Mouse (Mus musculus): ENCODE measurements at regions not wholly inside any gene's neighbourhood (a gene's known extent, or its start where the extent isn't known, plus 50 kb on each side); places are given as distances from the start of the nearest gene placed in this dataset.

DNA sequence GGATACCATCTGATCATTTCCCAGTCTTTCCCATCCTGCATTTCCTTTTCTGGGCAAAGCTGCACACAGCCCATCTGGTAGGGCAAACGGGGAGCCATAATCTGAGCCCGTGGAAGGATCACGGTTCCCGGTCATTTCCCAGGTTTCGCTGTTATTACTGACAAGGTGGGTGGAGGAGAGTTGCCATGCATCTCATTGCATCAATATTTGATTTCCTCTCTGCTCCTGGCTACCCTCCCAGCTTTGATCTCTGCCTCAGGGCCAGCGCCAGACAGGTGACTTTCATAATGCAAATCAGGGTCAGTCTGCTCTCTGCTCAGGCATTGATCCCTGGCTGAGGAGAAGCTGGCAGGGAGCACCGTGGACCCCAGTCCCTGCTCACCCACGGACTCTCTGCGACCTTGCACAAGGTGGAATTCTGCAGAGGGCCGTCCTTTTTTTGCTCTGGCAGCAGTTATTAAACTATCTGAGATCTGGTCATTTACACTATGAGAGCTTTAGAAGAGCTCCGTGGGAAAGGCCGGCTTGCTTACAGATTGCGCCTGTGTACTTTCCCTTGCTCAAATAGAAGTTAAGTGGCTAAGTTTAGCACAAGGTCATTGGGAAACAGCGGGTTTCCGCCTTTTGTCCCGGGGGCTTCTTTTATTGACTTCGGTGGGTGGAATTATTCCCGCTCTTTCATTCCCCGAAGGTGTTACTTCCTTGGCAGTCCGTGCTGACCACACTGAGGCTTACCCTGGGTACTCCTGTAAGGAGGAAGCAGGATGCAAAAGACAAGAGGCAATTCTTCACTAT, 114.1 kb upstream of the Slit3 start:
- H3K4me2 ChIP-seq (ENCODE audit: low read length): peak overlapping the region; percentile 27
- no peak for TF ChIP-seq CTCF (IDR thresholded peaks at IDR 0.05; ENCODE audit: low read depth)
- WGBS: 14% methylated on average over 20 of the region's 20 CpGs
- H3K4me1 ChIP-seq (replicated peaks; ENCODE audit: insufficient read depth, low read length): 0 out of 2 replicates have a peak, but pooled peaks cover 13% of the 10 kb centered on the region
- no peaks in the 10 kb centered on the region for H3K27me3 ChIP-seq (ENCODE audit: insufficient read depth, low read length)
- no peak overlapping the region for H3K9ac ChIP-seq (ENCODE audit: low read depth, low read length)
- no peaks in the 10 kb centered on the region for H3K36me3 ChIP-seq (ENCODE audit: insufficient read depth, low read length)
- H3K4me3 ChIP-seq (replicated peaks; ENCODE audit: low read depth, low read length): no peak overlapping the region
- DNase-seq (ENCODE audit: low spot score) (peak; percentile 54), ATAC-seq (replicated peaks; ENCODE audit: low FRiP score, low read depth) (no peak)
- no peak overlapping the region for H3K27ac ChIP-seq
- no peaks in the 10 kb centered on the region for H3K9me3 ChIP-seq (replicated peaks; ENCODE audit: low read length)

DNA sequence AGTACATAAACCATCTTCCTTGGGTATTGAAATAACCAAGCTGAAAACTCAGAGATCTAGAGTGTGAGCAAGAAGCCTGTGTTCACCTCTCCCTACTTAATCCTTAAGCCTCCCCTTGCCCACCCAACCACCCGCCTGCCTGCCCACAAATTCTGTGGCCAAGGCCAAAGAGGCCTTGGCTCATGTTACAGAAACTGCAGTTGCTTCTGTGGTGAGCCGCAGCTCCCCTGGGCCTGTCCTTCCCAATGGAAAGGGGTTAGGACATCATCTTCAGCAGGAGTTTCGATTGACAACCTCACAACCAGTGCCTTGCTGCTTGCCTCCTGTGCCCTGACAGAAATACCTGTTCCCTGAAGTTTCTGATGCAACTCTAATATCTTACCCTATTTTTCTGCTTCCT, 115.9 kb upstream of the Slit3 start:
- Histone ChIP-seq H3K36me3 (ENCODE audit: insufficient read depth, low read length) (no peaks in the 10 kb centered on the region), H3K27me3 (ENCODE audit: insufficient read depth, low read length) (no peaks in the 10 kb centered on the region), H3K4me3 (replicated peaks; ENCODE audit: low read depth, low read length) (no peak overlapping the region), H3K27ac (no peak overlapping the region), H3K9me3 (replicated peaks; ENCODE audit: low read length) (no peaks in the 10 kb centered on the region), H3K9ac (ENCODE audit: low read depth, low read length) (no peak overlapping the region), H3K4me2 (ENCODE audit: low read length) (no peak overlapping the region), H3K4me1 (replicated peaks; ENCODE audit: insufficient read depth, low read length) (0 out of 2 replicates have a peak, but pooled peaks cover 13% of the 10 kb centered on the region)
- 65% methylated on average over 3 of the region's 3 CpGs for WGBS
- ATAC-seq (replicated peaks; ENCODE audit: low FRiP score, low read depth) (no peak), DNase-seq (ENCODE audit: low spot score) (no peak)
- no peak for TF ChIP-seq CTCF (IDR thresholded peaks at IDR 0.05; ENCODE audit: low read depth)

DNA sequence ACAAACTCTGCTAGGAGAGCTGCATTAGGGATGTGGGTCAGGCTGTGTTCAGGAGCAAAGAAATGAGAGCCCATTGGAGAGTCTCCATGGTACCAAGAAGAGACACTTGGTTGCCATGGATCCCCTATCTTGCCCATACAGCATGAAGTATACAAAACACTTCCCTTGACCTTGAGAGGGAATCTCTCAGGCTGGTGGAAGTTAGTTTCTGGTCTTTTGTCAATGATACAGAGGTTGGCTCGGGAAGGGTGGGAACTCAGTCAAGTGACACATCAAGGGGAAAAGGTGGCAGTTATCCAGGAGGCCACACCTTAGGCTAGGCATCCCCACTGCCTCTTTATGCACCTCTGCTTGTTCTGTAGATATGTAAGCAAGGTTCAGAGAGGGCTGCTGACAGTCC, 116.6 kb upstream of the Slit3 start:
- Histone ChIP-seq H3K27ac (no peak overlapping the region), H3K4me1 (replicated peaks; ENCODE audit: insufficient read depth, low read length) (0 out of 2 replicates have a peak, but pooled peaks cover 13% of the 10 kb centered on the region), H3K9me3 (replicated peaks; ENCODE audit: low read length) (no peaks in the 10 kb centered on the region), H3K9ac (ENCODE audit: low read depth, low read length) (no peak overlapping the region), H3K4me3 (replicated peaks; ENCODE audit: low read depth, low read length) (no peak overlapping the region), H3K4me2 (ENCODE audit: low read length) (no peak overlapping the region), H3K36me3 (ENCODE audit: insufficient read depth, low read length) (no peaks in the 10 kb centered on the region), H3K27me3 (ENCODE audit: insufficient read depth, low read length) (no peaks in the 10 kb centered on the region)
- DNase-seq (ENCODE audit: low spot score): no peak
- no peak for ATAC-seq (replicated peaks; ENCODE audit: low FRiP score, low read depth)
- no peak for TF ChIP-seq CTCF (IDR thresholded peaks at IDR 0.05; ENCODE audit: low read depth)
- 50% methylated on average over 1 of the region's 1 CpGs for WGBS

DNA sequence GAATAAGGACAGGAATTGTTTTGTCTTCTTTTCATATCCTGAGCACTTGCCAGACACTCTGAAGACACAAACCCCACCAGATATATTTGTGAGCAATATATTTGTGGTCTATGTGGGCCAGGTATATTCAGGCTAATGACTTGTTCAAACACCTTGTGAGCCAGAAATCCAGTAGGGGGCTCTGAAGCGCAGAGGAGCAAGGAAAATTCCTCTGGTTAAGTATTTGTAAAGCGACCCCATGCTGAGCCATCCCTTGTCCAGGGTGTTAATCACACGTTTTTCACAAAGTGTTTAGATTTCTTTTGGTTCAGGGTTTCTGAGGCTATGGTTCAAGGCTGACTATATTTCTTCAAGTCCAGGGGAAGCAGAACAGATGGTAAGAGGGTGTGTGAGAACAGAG, 117.1 kb upstream of the Slit3 start:
- H3K4me3 ChIP-seq (replicated peaks; ENCODE audit: low read depth, low read length): no peak overlapping the region
- H3K4me1 ChIP-seq (replicated peaks; ENCODE audit: insufficient read depth, low read length): 0 out of 2 replicates have a peak, but pooled peaks cover 13% of the 10 kb centered on the region
- H3K27ac ChIP-seq: no peak overlapping the region
- peak; percentile 15 for DNase-seq (ENCODE audit: low spot score)
- 22% methylated on average over 3 of the region's 3 CpGs for WGBS
- no peaks in the 10 kb centered on the region for H3K36me3 ChIP-seq (ENCODE audit: insufficient read depth, low read length)
- peak; percentile 52; the same call in 1 of the 2 replicates for TF ChIP-seq CTCF (IDR thresholded peaks at IDR 0.05; ENCODE audit: low read depth)
- ATAC-seq (replicated peaks; ENCODE audit: low FRiP score, low read depth): no peak
- no peaks in the 10 kb centered on the region for H3K9me3 ChIP-seq (replicated peaks; ENCODE audit: low read length)
- H3K27me3 ChIP-seq (ENCODE audit: insufficient read depth, low read length): no peaks in the 10 kb centered on the region
- no peak overlapping the region for H3K4me2 ChIP-seq (ENCODE audit: low read length)
- no peak overlapping the region for H3K9ac ChIP-seq (ENCODE audit: low read depth, low read length)

GRCm38 (mm10) chr11:34997906-34998305, 123.1 kb upstream of the Slit3 start:
- H3K27me3 ChIP-seq (ENCODE audit: insufficient read depth, low read length): no peaks in the 10 kb centered on the region
- no peaks in the 10 kb centered on the region for H3K4me1 ChIP-seq (replicated peaks; ENCODE audit: insufficient read depth, low read length)
- H3K9ac ChIP-seq (ENCODE audit: low read depth, low read length): no peak overlapping the region
- no peak for ATAC-seq (replicated peaks; ENCODE audit: low FRiP score, low read depth)
- no peak overlapping the region for H3K4me2 ChIP-seq (ENCODE audit: low read length)
- no peaks in the 10 kb centered on the region for H3K9me3 ChIP-seq (replicated peaks; ENCODE audit: low read length)
- no peak overlapping the region for H3K4me3 ChIP-seq (replicated peaks; ENCODE audit: low read depth, low read length)
- no peak overlapping the region for H3K27ac ChIP-seq
- WGBS: 97% methylated on average over 2 of the region's 2 CpGs
- no peaks in the 10 kb centered on the region for H3K36me3 ChIP-seq (ENCODE audit: insufficient read depth, low read length)
- no peak for TF ChIP-seq CTCF (IDR thresholded peaks at IDR 0.05; ENCODE audit: low read depth)
- DNase-seq (ENCODE audit: low spot score): no peak

- 58% methylated on average over 4 of the region's 4 CpGs for WGBS
- H3K27ac ChIP-seq: no peak overlapping the region
- DNase-seq (ENCODE audit: low spot score) (no peak), ATAC-seq (replicated peaks; ENCODE audit: low FRiP score, low read depth) (no peak)
- TF ChIP-seq CTCF (IDR thresholded peaks at IDR 0.05; ENCODE audit: low read depth): no peak
- H3K9ac ChIP-seq (ENCODE audit: low read depth, low read length): no peak overlapping the region
- H3K9me3 ChIP-seq (replicated peaks; ENCODE audit: low read length): no peaks in the 10 kb centered on the region
- H3K4me2 ChIP-seq (ENCODE audit: low read length): no peak overlapping the region
- no peaks in the 10 kb centered on the region for H3K4me1 ChIP-seq (replicated peaks; ENCODE audit: insufficient read depth, low read length)
- H3K27me3 ChIP-seq (ENCODE audit: insufficient read depth, low read length): no peaks in the 10 kb centered on the region
- no peaks in the 10 kb centered on the region for H3K36me3 ChIP-seq (ENCODE audit: insufficient read depth, low read length)
- no peak overlapping the region for H3K4me3 ChIP-seq (replicated peaks; ENCODE audit: low read depth, low read length)
These were observed 125.5 kb upstream of the Slit3 start for GRCm38 (mm10) chr11:34995515-34995914.
